Mouse (Mus musculus) liver, embryonic 11.5 days (tissue): Measurements from ENCODE around the gene Tmem63b. TPM values are rescaled to one million over a fixed set of nuclear protein-coding genes. Genes with fewer than 3 reads are reported as not detected.

Source experiments
- ATAC-seq: fragments of 200-750 bp; cut with Nextera tagmentation; replicated peaks from 2 replicates; pipeline ENCODE4 v1.8.0; 2017; ENCODE audit warnings: moderate number of reproducible peaks, mild to moderate bottlenecking, moderate TSS enrichment, moderate library complexity; ENCODE audit not compliant: low FRiP score
- DNase-seq: peaks from one replicate; pipeline ENCODE4 v3.0.0-alpha.2; 2017; ENCODE audit warnings: low spot score
- H3K27ac ChIP-seq: fragments of 300-500 bp; sonication (generic); 2 replicates; pipeline ENCODE4 v1.5.1; 2014; ENCODE audit warnings: mild to moderate bottlenecking, low read depth, low read length, control low read depth
- H3K27me3 ChIP-seq: fragments of 300-500 bp; sonication (generic); replicated peaks from 2 replicates; pipeline ENCODE4 v1.6.1; 2014; ENCODE audit warnings: low read length, mixed read lengths; ENCODE audit not compliant: control insufficient read depth, insufficient read depth
- H3K36me3 ChIP-seq: fragments of 300-500 bp; sonication (generic); 2 replicates; pipeline ENCODE4 v1.6.1; 2014; ENCODE audit warnings: mild to moderate bottlenecking, low read length, moderate library complexity, mixed read lengths; ENCODE audit not compliant: control insufficient read depth, insufficient read depth
- H3K4me1 ChIP-seq: fragments of 300-500 bp; sonication (generic); replicated peaks from 2 replicates; pipeline ENCODE4 v1.6.1; 2014; ENCODE audit warnings: low read length, mixed read lengths; ENCODE audit not compliant: control insufficient read depth, insufficient read depth
- H3K4me2 ChIP-seq: fragments of 300-500 bp; sonication (generic); 2 replicates; pipeline ENCODE4 v1.6.1; 2014; ENCODE audit warnings: mild to moderate bottlenecking, control low read depth, moderate library complexity
- H3K4me3 ChIP-seq: fragments of 300-500 bp; sonication (generic); 2 replicates; pipeline ENCODE4 v1.5.1; 2014; ENCODE audit warnings: low read depth, low read length, control low read depth
- H3K9ac ChIP-seq: fragments of 300-500 bp; sonication (generic); 2 replicates; pipeline ENCODE4 v1.6.1; 2014; ENCODE audit warnings: low read depth, low read length, control low read depth
- H3K9me3 ChIP-seq: fragments of 300-500 bp; sonication (generic); 2 replicates; pipeline ENCODE4 v1.6.1; 2016; ENCODE audit warnings: low read length, inconsistent platforms, mixed read lengths; ENCODE audit not compliant: control insufficient read depth
- WGBS: fragments of 180-500 bp; shearing (Covaris S2); extraction: QIAGEN DNeasy Blood & Tissue Kit; methylation state at CpG from one replicate; pipeline ENCODE4 v1.1.7; 2014; 5-methylcytosine and 5-hydroxymethylcytosine counted together
- polyA plus RNA-seq: library from polyadenylated mRNA; unstranded; fragments of >200 nt; fragmentation: Nextera tagmentation; extraction: Ambion mirVana; gene quantifications from 2 replicates; pipeline ENCODE4 v1.2.1, GENCODE M21; 2014

Tmem63b gene
- polyA plus RNA-seq, 1 experiment from 2014 or later: 18.0 TPM

GRCm38 (mm10) chr17:45729387-45729786 lies 42.7 kb upstream of the Tmem63b start:
- no peaks in the 10 kb centered on the region for H3K36me3 ChIP-seq
- H3K4me2 ChIP-seq: no peak overlapping the region
- ATAC-seq (no peak), DNase-seq (no peak)
- no peak overlapping the region; the same call in 1 of the 2 replicates for H3K27ac ChIP-seq
- WGBS: 56% methylated on average over 10 of the region's 10 CpGs
- no peak overlapping the region for H3K4me3 ChIP-seq
- peaks cover 25% of the 10 kb centered on the region for H3K27me3 ChIP-seq
- H3K4me1 ChIP-seq: peaks cover 33% of the 10 kb centered on the region
- H3K9ac ChIP-seq: no peak overlapping the region
- no peaks in the 10 kb centered on the region for H3K9me3 ChIP-seq

- no peaks in the 10 kb centered on the region for H3K9me3 ChIP-seq
- H3K27ac ChIP-seq: no peak overlapping the region
- no peak for DNase-seq
- no peaks in the 10 kb centered on the region for H3K36me3 ChIP-seq
- no peak for ATAC-seq
- no peak overlapping the region for H3K4me2 ChIP-seq
- H3K9ac ChIP-seq: no peak overlapping the region
- WGBS: 68% methylated on average over 8 of the region's 8 CpGs
- peaks cover 16% of the 10 kb centered on the region for H3K27me3 ChIP-seq
- peaks cover 21% of the 10 kb centered on the region for H3K4me1 ChIP-seq
- no peak overlapping the region for H3K4me3 ChIP-seq
Observed at GRCm38 (mm10) chr17:45727983-45728723, 41.4 kb upstream of the Tmem63b start.

GRCm38 (mm10) chr17:45727481-45727880 lies 40.8 kb upstream of the Tmem63b start:
- no peak overlapping the region for H3K27ac ChIP-seq
- no peak for ATAC-seq

GRCm38 (mm10) chr17:45726249-45726648 lies 39.5 kb upstream of the Tmem63b start:
- 39% methylated on average over 7 of the region's 7 CpGs for WGBS
- H3K4me1 ChIP-seq: peaks cover 19% of the 10 kb centered on the region
- H3K27ac ChIP-seq: peak overlapping the region; percentile 79
- peak; percentile 81 for ATAC-seq
- H3K27me3 ChIP-seq: no peaks in the 10 kb centered on the region; the same call in 1 of the 2 replicates
- no peak for DNase-seq
- peak overlapping the region; percentile 10; the same call in 1 of the 2 replicates for H3K4me3 ChIP-seq
- peak overlapping the region; percentile 68 for H3K9ac ChIP-seq
- H3K4me2 ChIP-seq: peak overlapping the region; percentile 59
- H3K9me3 ChIP-seq: no peaks in the 10 kb centered on the region
- H3K36me3 ChIP-seq: no peaks in the 10 kb centered on the region

More at GRCm38 (mm10) chr17:45727481-45727880, 40.8 kb upstream of the Tmem63b start:
- Histone ChIP-seq H3K4me1 (peaks cover 19% of the 10 kb centered on the region), H3K4me2 (no peak overlapping the region), H3K36me3 (no peaks in the 10 kb centered on the region), H3K4me3 (no peak overlapping the region), H3K9ac (no peak overlapping the region), H3K9me3 (no peaks in the 10 kb centered on the region), H3K27me3 (peaks cover 10% of the 10 kb centered on the region)
- no peak for DNase-seq
- WGBS: 78% methylated on average over 2 of the region's 2 CpGs

GRCm38 (mm10) chr17:45724574-45724921 lies 37.8 kb upstream of the Tmem63b start:
- no peak overlapping the region for H3K4me3 ChIP-seq
- no peak overlapping the region; the same call in 1 of the 2 replicates for H3K4me2 ChIP-seq
- 86% methylated on average over 10 of the region's 10 CpGs for WGBS
- H3K36me3 ChIP-seq: no peaks in the 10 kb centered on the region
- peaks cover 19% of the 10 kb centered on the region for H3K4me1 ChIP-seq
- DNase-seq (no peak), ATAC-seq (no peak)
- H3K9me3 ChIP-seq: no peaks in the 10 kb centered on the region
- H3K27ac ChIP-seq: no peak overlapping the region
- no peak overlapping the region for H3K9ac ChIP-seq
- no peaks in the 10 kb centered on the region; the same call in 1 of the 2 replicates for H3K27me3 ChIP-seq

GRCm38 (mm10) chr17:45723732-45724573 lies 37.2 kb upstream of the Tmem63b start:
- ATAC-seq (0 out of 2 replicates have a peak, but pooled peaks have one; percentile 43), DNase-seq (peak; percentile 80)
- peaks cover 19% of the 10 kb centered on the region for H3K4me1 ChIP-seq
- H3K9me3 ChIP-seq: no peaks in the 10 kb centered on the region
- peak overlapping the region; percentile 66 for H3K9ac ChIP-seq
- H3K36me3 ChIP-seq: no peaks in the 10 kb centered on the region
- 8% methylated on average over 25 of the region's 25 CpGs for WGBS
- peak overlapping the region; percentile 53 for H3K4me3 ChIP-seq
- H3K27ac ChIP-seq: no peak overlapping the region
- peak overlapping the region; percentile 91 for H3K4me2 ChIP-seq
- no peaks in the 10 kb centered on the region for H3K27me3 ChIP-seq

GRCm38 (mm10) chr17:45718323-45718722 lies 31.6 kb upstream of the Tmem63b start:
- H3K27ac ChIP-seq: no peak overlapping the region
- no peaks in the 10 kb centered on the region for H3K4me1 ChIP-seq
- no peaks in the 10 kb centered on the region for H3K9me3 ChIP-seq
- no peak for ATAC-seq
- H3K9ac ChIP-seq: no peak overlapping the region
- H3K4me3 ChIP-seq: no peak overlapping the region
- no peaks in the 10 kb centered on the region for H3K36me3 ChIP-seq
- H3K27me3 ChIP-seq: no peaks in the 10 kb centered on the region
- 7% methylated on average over 10 of the region's 10 CpGs for WGBS
- DNase-seq: no peak
- no peak overlapping the region for H3K4me2 ChIP-seq

GRCm38 (mm10) chr17:45711525-45711924 lies 24.8 kb upstream of the Tmem63b start:
- Histone ChIP-seq H3K4me2 (no peak overlapping the region), H3K36me3 (no peaks in the 10 kb centered on the region), H3K9ac (no peak overlapping the region), H3K4me3 (no peak overlapping the region), H3K9me3 (no peaks in the 10 kb centered on the region), H3K27ac (no peak overlapping the region), H3K27me3 (no peaks in the 10 kb centered on the region), H3K4me1 (no peaks in the 10 kb centered on the region; the same call in 1 of the 2 replicates)
- no peak for DNase-seq
- no peak for ATAC-seq
- WGBS: 36% methylated on average over 3 of the region's 3 CpGs
